ENCODE assay signal across 15 mouse cellular contexts in the genomic region with DNA sequence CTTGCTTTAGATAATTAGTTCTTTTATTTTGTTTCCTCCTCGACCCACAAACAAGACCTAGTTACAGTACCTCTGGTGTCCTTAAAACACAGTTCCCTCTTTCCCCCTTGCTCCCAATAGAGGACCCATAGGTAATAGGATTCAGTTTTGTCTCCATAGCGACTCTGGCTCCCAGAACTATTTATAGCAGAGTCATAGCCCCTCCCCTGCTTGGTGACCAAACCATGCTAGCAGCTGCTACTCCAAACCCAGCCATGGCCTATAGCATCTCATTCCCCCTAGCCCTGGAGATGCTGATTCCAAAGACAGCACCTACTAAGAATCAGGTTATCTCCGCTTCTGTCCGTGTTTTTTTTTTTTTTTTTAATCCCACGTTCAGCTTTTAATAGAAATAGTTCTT. TPM values are rescaled to one million over a fixed set of nuclear protein-coding genes. Genes with fewer than 3 reads are reported as not detected.
DNase-seq lines count a peak whose midpoint lies in the region; ATAC-seq and TF ChIP-seq lines count a peak whose summit lies in the region.
"Had no signal": no experiment of that assay in that cellular context is flagged by ENCODE, and none has a peak within 500 bp of the region (broad histone marks: within the 10 kb centered on the region; RNA-seq: fewer than 3 reads in every experiment).

No protein-coding gene starts in this region.

- 71% methylated on average over 5 of the region's 5 CpGs for WGBS in hindbrain, embryonic 13.5 days
- 73% methylated on average over 5 of the region's 5 CpGs for WGBS in hindbrain, embryonic 10.5 days
- 9% methylated on average over 5 of the region's 5 CpGs for WGBS in cerebellum, adult 2 months
- 72% methylated on average over 5 of the region's 5 CpGs for WGBS in neural tube, embryonic 15.5 days

- H3K27me3 ChIP-seq in hindbrain, embryonic 13.5 days: no peaks in the 10 kb centered on the region
- H3K27me3 ChIP-seq in hindbrain, embryonic 10.5 days (ENCODE audit: insufficient read depth, poor library complexity, severe bottlenecking): no peaks in the 10 kb centered on the region
- no peaks in the 10 kb centered on the region for H3K27me3 ChIP-seq in cerebellum, adult 2 months (ENCODE audit: control insufficient read depth, insufficient read depth, low read length)
- no peaks in the 10 kb centered on the region for H3K27me3 ChIP-seq in neural tube, embryonic 15.5 days (replicated peaks)

- H3K4me3 ChIP-seq in hindbrain, embryonic 13.5 days: no peak overlapping the region
- H3K4me3 ChIP-seq in hindbrain, embryonic 10.5 days: no peak overlapping the region
- H3K4me3 ChIP-seq in cerebellum, adult 2 months (replicated peaks; ENCODE audit: insufficient read depth, low read depth, low read length): peak overlapping the region; percentile 39
- H3K4me3 ChIP-seq in cortical plate, adult 2 months (ENCODE audit: insufficient read depth, low read length): peak overlapping the region; percentile 9
- H3K4me3 ChIP-seq in neural tube, embryonic 15.5 days (replicated peaks): no peak overlapping the region
- H3K4me3 ChIP-seq: liver, embryonic 15.5 days had no signal

- no peak for TF ChIP-seq CTCF in cerebellum, adult 2 months (IDR thresholded peaks at IDR 0.05; ENCODE audit: borderline replicate concordance, insufficient read depth, low read depth, low read length)
- no peak for TF ChIP-seq CTCF in cortical plate, adult 2 months (IDR thresholded peaks at IDR 0.05; ENCODE audit: extremely low read depth, insufficient read depth, low read length)

- H3K36me3 ChIP-seq in hindbrain, embryonic 13.5 days: peaks cover 28% of the 10 kb centered on the region
- peaks cover 31% of the 10 kb centered on the region for H3K36me3 ChIP-seq in hindbrain, embryonic 10.5 days
- peaks cover 26% of the 10 kb centered on the region for H3K36me3 ChIP-seq in neural tube, embryonic 15.5 days

- peak overlapping the region; percentile 88 for H3K9ac ChIP-seq in hindbrain, embryonic 13.5 days
- H3K9ac ChIP-seq in neural tube, embryonic 15.5 days (replicated peaks): no peak overlapping the region; the same call in 1 of the 2 replicates
- H3K9ac ChIP-seq: liver, embryonic 15.5 days had no signal

- no peaks in the 10 kb centered on the region for H3K9me3 ChIP-seq in hindbrain, embryonic 13.5 days
- no peaks in the 10 kb centered on the region for H3K9me3 ChIP-seq in hindbrain, embryonic 10.5 days
- no peaks in the 10 kb centered on the region for H3K9me3 ChIP-seq in neural tube, embryonic 15.5 days (replicated peaks)
- H3K9me3 ChIP-seq: liver, embryonic 15.5 days had no signal

- H3K27ac ChIP-seq in hindbrain, embryonic 13.5 days: no peak overlapping the region
- H3K27ac ChIP-seq in hindbrain, embryonic 10.5 days: no peak overlapping the region
- H3K27ac ChIP-seq in cerebellum, adult 2 months (ENCODE audit: insufficient read depth, low read length): no peak overlapping the region
- no peak overlapping the region for H3K27ac ChIP-seq in cortical plate, adult 2 months (ENCODE audit: insufficient read depth, low read length)
- no peak overlapping the region for H3K27ac ChIP-seq in neural tube, embryonic 15.5 days (replicated peaks)
- H3K27ac ChIP-seq: liver, embryonic 15.5 days had no signal

- peak overlapping the region; percentile 78 for H3K4me2 ChIP-seq in hindbrain, embryonic 13.5 days
- H3K4me2 ChIP-seq in neural tube, embryonic 15.5 days: peak overlapping the region; percentile 88
- H3K4me2 ChIP-seq: heart, embryonic 11.5 days had no signal

- no peak for DNase-seq in hindbrain, embryonic 10.5 days (ENCODE audit: low spot score)
- peak; percentile 52 to 73 for DNase-seq in cerebellum, adult 2 months
- DNase-seq in urinary bladder, adult 2 months (ENCODE audit: low spot score): no peak
- DNase-seq in ovary, adult 18-20 months (ENCODE audit: low spot score): no peak
- DNase-seq: embryo, embryonic 11 days; gastrocnemius, postnatal 10 days; heart, postnatal 4 days; lung, postnatal 36 days; thymus, adult 2 months had no signal

- ATAC-seq in hindbrain, embryonic 13.5 days (ENCODE audit: low FRiP score): no peak
- no peak for ATAC-seq in neural tube, embryonic 15.5 days (ENCODE audit: low FRiP score)
- ATAC-seq: activated CD4-positive, CD25-positive, alpha-beta regulatory T cell, adult 4 months had no signal

- 0 out of 2 replicates have a peak, but pooled peaks have one; percentile 22 for TF ChIP-seq POLR2A in cerebellum, adult 2 months (IDR thresholded peaks at IDR 0.05; ENCODE audit: borderline replicate concordance, insufficient read depth, low read length)
- TF ChIP-seq POLR2A in cortical plate, adult 2 months (IDR thresholded peaks at IDR 0.05; ENCODE audit: extremely low read depth, insufficient read depth, low read length): no peak

- peaks cover 36% of the 10 kb centered on the region for H3K4me1 ChIP-seq in hindbrain, embryonic 13.5 days (replicated peaks)
- H3K4me1 ChIP-seq in hindbrain, embryonic 10.5 days (replicated peaks): peaks cover 29% of the 10 kb centered on the region
- peaks cover 3% of the 10 kb centered on the region; the same call in 1 of the 2 replicates for H3K4me1 ChIP-seq in cerebellum, adult 2 months (ENCODE audit: control insufficient read depth, insufficient read depth, low read length)
- peaks cover 3% of the 10 kb centered on the region; the same call in 1 of the 2 replicates for H3K4me1 ChIP-seq in cortical plate, adult 2 months (ENCODE audit: control insufficient read depth, insufficient read depth, low read length)
- H3K4me1 ChIP-seq in neural tube, embryonic 15.5 days: peaks cover 36% of the 10 kb centered on the region

RNA-seq across cellular contexts. Expression of a gene that starts 2.9 kb away (rescaled TPM):
- 56.7 and 59.2 TPM in 2 replicates for polyA plus RNA-seq in hindbrain, embryonic 13.5 days (2015; fragmentation: Nextera tagmentation; extraction: Ambion mirVana)
- 17.1 and 23.1 TPM in 2 replicates for polyA plus RNA-seq in hindbrain, embryonic 10.5 days (2016; fragmentation: Nextera tagmentation; extraction: Ambion mirVana)
- 175 and 186 TPM in 2 replicates for polyA plus RNA-seq in cerebellum, adult 2 months (2012; rRNA removed)
- polyA plus RNA-seq in cortical plate, adult 2 months (2012; rRNA removed): 152 and 178 TPM in 2 replicates
- 49.0 and 54.5 TPM in 2 replicates for polyA plus RNA-seq in neural tube, embryonic 15.5 days (2015; fragmentation: Nextera tagmentation; extraction: Ambion mirVana)
- polyA plus RNA-seq in urinary bladder, adult 2 months (2012; rRNA removed): 19.7 and 20.7 TPM in 2 replicates

RNA-seq across cellular contexts. Expression of a gene that starts 21.9 kb away (rescaled TPM):
- 1.7 and 1.8 TPM in 2 replicates for polyA plus RNA-seq in hindbrain, embryonic 13.5 days (2015; fragmentation: Nextera tagmentation; extraction: Ambion mirVana)
- polyA plus RNA-seq in hindbrain, embryonic 10.5 days (2016; fragmentation: Nextera tagmentation; extraction: Ambion mirVana): 2.0 and 2.1 TPM in 2 replicates
- 18.1 and 21.2 TPM in 2 replicates for polyA plus RNA-seq in cerebellum, adult 2 months (2012; rRNA removed)
- polyA plus RNA-seq in cortical plate, adult 2 months (2012; rRNA removed): 8.2 and 8.3 TPM in 2 replicates
- 2.4 and 3.1 TPM in 2 replicates for polyA plus RNA-seq in neural tube, embryonic 15.5 days (2015; fragmentation: Nextera tagmentation; extraction: Ambion mirVana)
- 18.6 and 20.8 TPM in 2 replicates for polyA plus RNA-seq in urinary bladder, adult 2 months (2012; rRNA removed)

RNA-seq across cellular contexts. Expression of a gene that starts 22.0 kb away (rescaled TPM):
- 38.0 and 41.3 TPM in 2 replicates for polyA plus RNA-seq in hindbrain, embryonic 13.5 days (2015; fragmentation: Nextera tagmentation; extraction: Ambion mirVana)
- polyA plus RNA-seq in hindbrain, embryonic 10.5 days (2016; fragmentation: Nextera tagmentation; extraction: Ambion mirVana): 29.6 and 34.9 TPM in 2 replicates
- polyA plus RNA-seq in cerebellum, adult 2 months (2012; rRNA removed): 35.9 and 37.3 TPM in 2 replicates
- 34.2 and 35.3 TPM in 2 replicates for polyA plus RNA-seq in cortical plate, adult 2 months (2012; rRNA removed)
- 35.1 and 36.6 TPM in 2 replicates for polyA plus RNA-seq in neural tube, embryonic 15.5 days (2015; fragmentation: Nextera tagmentation; extraction: Ambion mirVana)
- 18.8 and 24.2 TPM in 2 replicates for polyA plus RNA-seq in urinary bladder, adult 2 months (2012; rRNA removed)

RNA-seq across cellular contexts. Expression of a gene that starts 56.1 kb away (rescaled TPM):
- 14.1 and 15.2 TPM in 2 replicates for polyA plus RNA-seq in hindbrain, embryonic 13.5 days (2015; fragmentation: Nextera tagmentation; extraction: Ambion mirVana)
- polyA plus RNA-seq in hindbrain, embryonic 10.5 days (2016; fragmentation: Nextera tagmentation; extraction: Ambion mirVana): 8.3 and 10.5 TPM in 2 replicates
- polyA plus RNA-seq in cerebellum, adult 2 months (2012; rRNA removed): 34.5 and 41.5 TPM in 2 replicates
- 37.4 and 41.3 TPM in 2 replicates for polyA plus RNA-seq in cortical plate, adult 2 months (2012; rRNA removed)
- polyA plus RNA-seq in neural tube, embryonic 15.5 days (2015; fragmentation: Nextera tagmentation; extraction: Ambion mirVana): 17.5 and 20.2 TPM in 2 replicates
- 28.5 and 43.1 TPM in 2 replicates for polyA plus RNA-seq in urinary bladder, adult 2 months (2012; rRNA removed)

Comparison
In these comparisons a context has a peak if more than half of its experiments do, and no peak if none do; other contexts are left out.
1. H3K4me3 ChIP-seq: peak in cerebellum, adult 2 months (single experiment) and cortical plate, adult 2 months (single experiment); none in hindbrain, embryonic 13.5 days (single experiment), hindbrain, embryonic 10.5 days (single experiment) and neural tube, embryonic 15.5 days (single experiment).
2. DNase-seq: peak in cerebellum, adult 2 months (2 of 2); none in hindbrain, embryonic 10.5 days (single experiment), urinary bladder, adult 2 months (single experiment) and ovary, adult 18-20 months (single experiment).